Mouse (Mus musculus) cerebellum, adult 2 months (tissue): ENCODE data around the gene Lrrn2. TPM values are rescaled to one million over a fixed set of nuclear protein-coding genes. Genes with fewer than 3 reads are reported as not detected.

ENCODE experiments used
- DNase-seq, 2 experiments: peaks; one replicate each; pipeline ENCODE4 v3.0.0; 2021
- H3K27ac ChIP-seq: fragments of 200-500 bp; 2 replicates; pipeline ENCODE4 v1.5.1; 2012; ENCODE audit warnings: low read length, control low read depth, inconsistent platforms; ENCODE audit not compliant: insufficient read depth
- H3K27me3 ChIP-seq: fragments of 200-500 bp; 2 replicates; pipeline ENCODE4 v1.6.1; 2012; ENCODE audit warnings: inconsistent platforms, mild to moderate bottlenecking, low read length, moderate library complexity; ENCODE audit not compliant: control insufficient read depth, insufficient read depth
- H3K4me1 ChIP-seq: fragments of 200-500 bp; 2 replicates; pipeline ENCODE4 v1.6.1; 2011; ENCODE audit warnings: low read length; ENCODE audit not compliant: control insufficient read depth, insufficient read depth
- H3K4me3 ChIP-seq: fragments of 200-500 bp; replicated peaks from 2 replicates; pipeline ENCODE3; 2011; ENCODE audit warnings: mild to moderate bottlenecking, low read depth, low read length, control low read depth; ENCODE audit not compliant: insufficient read depth
- CTCF ChIP-seq: fragments of 200-500 bp; IDR thresholded peaks from 2 replicates; pipeline ENCODE4 v1.5.1; 2011; ENCODE audit warnings: low read depth, mild to moderate bottlenecking, control low read depth, low read length, moderate library complexity, borderline replicate concordance; ENCODE audit not compliant: insufficient read depth
- POLR2A ChIP-seq: fragments of 200-500 bp; IDR thresholded peaks from 2 replicates; pipeline ENCODE4 v1.6.1; 2011; ENCODE audit warnings: low read length, control low read depth, borderline replicate concordance; ENCODE audit not compliant: insufficient read depth
- WGBS: fragments of 180-500 bp; shearing (Covaris S2); methylation state at CpG from one replicate; pipeline ENCODE4 v1.1.7; 2018; 5-methylcytosine and 5-hydroxymethylcytosine counted together
- polyA plus RNA-seq: library from polyadenylated mRNA; depleted of rRNA; stranded (reverse); fragments of >200 nt; gene quantifications from 2 replicates; pipeline ENCODE4 v1.2.3, GENCODE M21; 2012

Lrrn2 gene
- polyA plus RNA-seq, 1 experiment = 73.4 TPM

GRCm38 (mm10) chr1:132903519-132903918 lies 23.4 kb downstream of the Lrrn2 start:
- Histone ChIP-seq H3K27ac (no peak overlapping the region), H3K4me1 (peaks cover 35% of the 10 kb centered on the region), H3K4me3 (no peak overlapping the region), H3K27me3 (no peaks in the 10 kb centered on the region)
- TF ChIP-seq CTCF (no peak), POLR2A (no peak)
- WGBS = 61% methylated on average over 4 of the region's 4 CpGs
- DNase-seq = no peak

- H3K4me1 ChIP-seq = peaks cover 24% of the 10 kb centered on the region
- H3K4me3 ChIP-seq = no peak overlapping the region
- 56% methylated on average over 4 of the region's 4 CpGs for WGBS
- no peaks in the 10 kb centered on the region for H3K27me3 ChIP-seq
- DNase-seq = no peak
- TF ChIP-seq CTCF = no peak
- TF ChIP-seq POLR2A = no peak
- H3K27ac ChIP-seq = no peak overlapping the region
These were observed 29.0 kb downstream of the Lrrn2 start for GRCm38 (mm10) chr1:132909090-132909489.

DNA sequence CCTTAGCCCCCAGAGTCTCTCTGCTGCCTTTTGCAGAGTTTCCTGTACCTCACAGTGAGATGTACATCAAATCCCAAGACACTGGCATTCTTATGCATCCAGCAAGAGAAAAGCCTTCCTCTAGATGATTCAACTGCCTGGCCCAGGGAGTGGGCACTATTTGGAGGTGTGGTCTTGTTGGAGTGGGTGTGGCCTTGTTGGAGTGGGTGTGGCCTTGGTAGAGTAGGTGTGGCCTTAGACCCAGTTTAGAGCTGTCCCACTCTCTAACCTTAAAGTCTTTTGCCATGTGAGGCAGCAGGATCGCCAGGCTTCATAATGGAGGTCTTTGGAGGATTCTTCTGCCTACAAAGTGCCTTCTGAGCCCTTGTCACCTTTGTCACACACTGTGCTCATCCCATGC lies 29.9 kb downstream of the Lrrn2 start:
- DNase-seq = no peak
- Histone ChIP-seq H3K27me3 (no peaks in the 10 kb centered on the region), H3K4me1 (peaks cover 24% of the 10 kb centered on the region), H3K27ac (no peak overlapping the region), H3K4me3 (no peak overlapping the region)
- 92% methylated on average over 1 of the region's 1 CpGs for WGBS
- TF ChIP-seq POLR2A = no peak

DNA sequence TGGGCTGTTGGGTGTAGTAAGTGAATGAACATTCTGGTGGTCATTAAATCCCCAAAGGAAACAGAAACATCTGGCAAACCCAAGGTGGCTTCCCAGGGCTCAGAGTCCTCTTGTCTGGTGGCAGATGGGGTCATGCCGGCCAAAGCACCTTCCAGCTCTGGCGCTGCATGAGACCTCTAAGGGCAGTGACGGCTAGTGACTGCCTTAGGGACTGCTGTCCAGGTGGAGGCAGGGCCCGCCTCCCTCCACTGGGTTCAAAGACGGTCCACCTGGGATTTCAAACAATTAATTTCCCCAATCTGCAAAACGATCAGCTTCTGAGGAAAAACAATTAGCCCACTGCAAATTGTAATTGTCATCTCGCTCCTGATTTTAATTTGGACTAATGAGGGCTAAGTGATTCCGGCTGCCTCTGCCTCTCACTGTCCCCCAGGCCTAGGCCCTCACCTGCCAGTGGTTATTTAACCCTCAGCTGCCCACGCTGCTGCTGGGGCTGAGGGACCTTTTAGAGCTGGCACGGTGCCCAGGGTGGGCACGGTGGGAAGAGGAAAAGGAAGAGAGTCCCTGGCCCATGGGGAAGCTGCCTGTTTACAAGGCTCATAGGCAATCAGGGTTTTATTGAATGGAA lies 30.5 kb downstream of the Lrrn2 start:
- no peak overlapping the region for H3K27ac ChIP-seq
- TF ChIP-seq CTCF (no peak), POLR2A (no peak)
- no peak for DNase-seq
- WGBS = 59% methylated on average over 11 of the region's 11 CpGs
- H3K27me3 ChIP-seq = no peaks in the 10 kb centered on the region
- no peak overlapping the region for H3K4me3 ChIP-seq
- peaks cover 27% of the 10 kb centered on the region for H3K4me1 ChIP-seq

GRCm38 (mm10) chr1:132915849-132916493 lies 35.9 kb downstream of the Lrrn2 start:
- Histone ChIP-seq H3K4me3 (no peak overlapping the region), H3K27ac (no peak overlapping the region), H3K27me3 (no peaks in the 10 kb centered on the region), H3K4me1 (peaks cover 48% of the 10 kb centered on the region)
- 19% methylated on average over 6 of the region's 6 CpGs for WGBS
- TF ChIP-seq POLR2A (no peak), CTCF (no peak)
- peak; percentile 63 to 67 for DNase-seq

DNA sequence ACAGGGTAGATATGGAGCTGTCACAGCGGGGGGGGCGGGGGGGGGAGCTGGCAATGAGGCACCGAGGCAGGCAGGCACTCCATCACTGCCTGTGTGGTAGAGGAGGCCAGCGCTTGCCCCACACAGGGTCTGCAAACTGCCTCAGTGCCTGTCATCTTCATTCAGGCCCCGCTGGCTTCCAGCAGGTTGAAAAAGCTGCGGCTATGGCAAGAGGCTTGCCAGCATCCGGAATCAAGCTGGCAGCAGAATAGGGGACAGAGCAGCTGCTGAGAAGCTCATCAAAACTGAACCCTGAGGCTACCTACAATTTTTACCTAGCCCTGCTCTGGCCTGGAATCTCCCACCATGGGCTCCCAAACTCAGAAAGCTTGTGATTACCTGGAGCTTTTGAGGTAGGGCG lies 37.5 kb downstream of the Lrrn2 start:
- no peak for TF ChIP-seq POLR2A
- no peak for TF ChIP-seq CTCF
- WGBS = 18% methylated on average over 8 of the region's 8 CpGs
- Histone ChIP-seq H3K27ac (no peak overlapping the region), H3K27me3 (no peaks in the 10 kb centered on the region), H3K4me3 (no peak overlapping the region), H3K4me1 (peaks cover 45% of the 10 kb centered on the region)
- peak in 1 of 2 experiments; percentile 47 for DNase-seq

GRCm38 (mm10) chr1:132918117-132918680 lies 38.1 kb downstream of the Lrrn2 start:
- H3K4me3 ChIP-seq = no peak overlapping the region
- 51% methylated on average over 10 of the region's 10 CpGs for WGBS
- no peak for DNase-seq
- no peak for TF ChIP-seq POLR2A
- TF ChIP-seq CTCF = no peak
- no peak overlapping the region for H3K27ac ChIP-seq
- H3K27me3 ChIP-seq = no peaks in the 10 kb centered on the region
- peaks cover 45% of the 10 kb centered on the region for H3K4me1 ChIP-seq

DNA sequence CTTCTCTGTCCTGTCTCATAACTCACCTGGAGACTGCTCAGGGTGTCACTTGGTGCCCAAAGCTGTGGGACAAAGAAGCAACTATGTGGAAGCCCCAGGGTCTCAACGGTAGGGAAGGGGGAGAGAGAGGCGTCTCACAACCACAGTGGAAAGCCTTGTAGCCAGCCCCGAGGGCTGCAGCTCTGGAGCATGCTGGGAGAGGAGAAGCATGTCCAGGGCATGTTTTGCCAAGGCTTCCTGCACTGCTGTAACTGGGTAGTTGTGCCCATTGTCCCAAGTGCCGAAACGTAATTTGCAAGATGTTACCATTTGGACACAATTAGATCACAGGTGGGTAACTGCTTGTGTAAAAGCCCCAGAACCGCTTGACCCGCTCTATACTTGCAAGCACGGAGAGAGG lies 39.2 kb downstream of the Lrrn2 start:
- no peak overlapping the region for H3K27ac ChIP-seq
- H3K4me3 ChIP-seq = no peak overlapping the region
- WGBS = 61% methylated on average over 8 of the region's 8 CpGs
- no peaks in the 10 kb centered on the region for H3K27me3 ChIP-seq
- no peak for TF ChIP-seq CTCF
- TF ChIP-seq POLR2A = no peak
- peaks cover 45% of the 10 kb centered on the region for H3K4me1 ChIP-seq
- no peak for DNase-seq
